Mouse (Mus musculus) liver, embryonic 14.5 days (tissue): ENCODE measurements around the gene Fkrp. TPM values are rescaled to one million over a fixed set of nuclear protein-coding genes. Genes with fewer than 3 reads are reported as not detected.

Experiments
- ATAC-seq: fragments of 200-750 bp; cut with Nextera tagmentation; 2 replicates; pipeline ENCODE4 v1.8.0; 2017; ENCODE audit warnings: moderate number of reproducible peaks, mild to moderate bottlenecking, moderate library complexity; ENCODE audit not compliant: insufficient read depth
- DNase-seq, 3 experiments: peaks; one replicate each; pipeline ENCODE4 v3.0.0-alpha.2; 2012 to 2013; ENCODE audit warnings: low read depth in 3 of 3, low spot score in 3 of 3
- H3K27ac ChIP-seq: fragments of 300-500 bp; sonication (generic); 2 replicates; pipeline ENCODE4 v1.5.1; 2014; ENCODE audit warnings: moderate library complexity, mild to moderate bottlenecking, control low read depth, inconsistent platforms
- H3K27me3 ChIP-seq: fragments of 300-500 bp; sonication (generic); 2 replicates; pipeline ENCODE4 v1.6.1; 2014; ENCODE audit warnings: mild to moderate bottlenecking, low read length, moderate library complexity; ENCODE audit not compliant: control insufficient read depth, insufficient read depth
- H3K36me3 ChIP-seq: fragments of 300-500 bp; sonication (generic); replicated peaks from 2 replicates; pipeline ENCODE4 v1.6.1; 2014; ENCODE audit warnings: low read depth; ENCODE audit not compliant: control insufficient read depth, insufficient read depth
- H3K4me1 ChIP-seq, 2 experiments: fragments of 200-500 bp in 1 of 2; fragments of 300-500 bp in 1 of 2; sonication (generic) in 1 of 2; replicated peaks; 2 replicates each; pipeline ENCODE4 v1.6.1; 2012 to 2014; ENCODE audit warnings: antibody characterized with exemption in 1 of 2, inconsistent platforms in 1 of 2, low read length in 1 of 2; ENCODE audit not compliant: control insufficient read depth in 2 of 2, insufficient read depth in 2 of 2
- H3K4me2 ChIP-seq: fragments of 300-500 bp; sonication (generic); 2 replicates; pipeline ENCODE4 v1.6.1; 2014; ENCODE audit warnings: low read depth, mild to moderate bottlenecking, control low read depth, moderate library complexity
- H3K4me3 ChIP-seq, 2 experiments: fragments of 200-500 bp in 1 of 2; fragments of 300-500 bp in 1 of 2; sonication (generic) in 1 of 2; 2 replicates each; pipeline ENCODE4 v1.5.1; 2012 to 2014; ENCODE audit warnings: low read depth in 2 of 2, low read length in 2 of 2, mild to moderate bottlenecking in 2 of 2, control low read depth in 1 of 2, inconsistent platforms in 1 of 2, moderate library complexity in 1 of 2; ENCODE audit not compliant: insufficient read depth in 1 of 2
- H3K9ac ChIP-seq: fragments of 300-500 bp; sonication (generic); replicated peaks from 2 replicates; pipeline ENCODE4 v1.6.1; 2014; ENCODE audit warnings: mild to moderate bottlenecking, control low read depth, moderate library complexity
- H3K9me3 ChIP-seq: fragments of 300-500 bp; sonication (generic); 2 replicates; pipeline ENCODE4 v1.6.1; 2016; ENCODE audit warnings: low read length, mixed read lengths; ENCODE audit not compliant: control insufficient read depth
- CTCF ChIP-seq: IDR thresholded peaks from 2 replicates; pipeline ENCODE4 v1.5.1; 2016; ENCODE audit warnings: antibody characterized with exemption, low read depth, control low read depth
- EP300 ChIP-seq: IDR thresholded peaks from 2 replicates; pipeline ENCODE4 v1.6.1; 2016; ENCODE audit warnings: antibody characterized with exemption, low read depth
- WGBS: fragments of 180-500 bp; shearing (Covaris S2); extraction: QIAGEN DNeasy Blood & Tissue Kit; methylation state at CpG from one replicate; pipeline ENCODE4 v1.1.7; 2014; ENCODE audit not compliant: insufficient replicate concordance; 5-methylcytosine and 5-hydroxymethylcytosine counted together
- polyA plus RNA-seq, 2 experiments: library from polyadenylated mRNA; depleted of rRNA in 1 of 2; stranded (reverse) in 1 of 2; unstranded in 1 of 2; fragments of >200 nt; fragmentation: Nextera tagmentation in 1 of 2; extraction: Ambion mirVana in 1 of 2; gene quantifications; 2 replicates each; pipeline versions ENCODE4 v1.2.1 to v1.2.3; 2012 to 2014

Gene Fkrp
- polyA plus RNA-seq, 2 experiments = 5.6 to 7.2 TPM

DNA sequence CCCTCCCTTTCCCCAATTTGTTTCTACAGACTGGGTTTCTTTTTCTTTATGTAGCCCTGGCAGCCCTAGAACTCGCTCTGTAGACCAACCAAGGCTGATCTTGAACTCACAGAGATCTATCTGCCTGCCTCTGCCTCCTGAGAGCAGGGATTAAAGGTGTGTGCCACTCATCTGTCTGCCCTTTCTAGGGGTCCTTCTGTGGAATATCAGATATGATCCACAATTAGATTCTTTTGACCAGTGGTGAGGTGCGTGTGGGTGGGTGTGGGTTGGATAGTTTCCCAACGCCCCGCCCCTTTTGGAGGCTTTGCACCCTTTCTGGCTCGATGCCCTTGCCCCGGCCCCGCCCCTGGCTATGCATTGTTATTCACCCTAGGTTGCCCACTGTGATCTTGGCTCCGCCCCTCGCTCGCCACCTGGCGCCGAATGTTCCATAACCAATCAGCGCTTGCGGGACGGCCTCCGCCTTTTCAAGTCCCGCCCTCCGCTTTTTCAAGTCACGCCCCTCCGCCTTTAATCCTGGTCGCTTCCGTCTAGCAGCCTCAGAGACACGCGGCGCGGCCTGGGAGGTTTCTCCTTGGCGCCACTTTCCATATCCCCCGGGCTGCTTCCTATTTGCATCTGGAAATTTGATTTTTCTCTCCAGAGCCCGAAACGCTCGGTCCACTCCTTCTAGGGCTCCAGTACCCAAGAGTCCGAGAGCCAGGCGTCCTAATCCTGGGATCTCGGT lies 35.5 kb downstream of the Fkrp start, which contains the start of gene Slc1a5:
Slc1a5 (plus strand) TSS at position 516 of the 730 bp plus-strand sequence.
- WGBS = 2% methylated on average over 34 of the region's 34 CpGs
- H3K36me3 ChIP-seq = peaks cover 24% of the 10 kb centered on the region
- H3K27ac ChIP-seq = peak within 1 kb of the TSS; percentile 94
- peak within 1 kb of the TSS; percentile 87 to 98 for H3K4me3 ChIP-seq
- H3K27me3 ChIP-seq = no peaks in the 10 kb centered on the region
- ATAC-seq (peak; percentile 67), DNase-seq (peak; percentile 91 to 94 (median 92))
- peak within 1 kb of the TSS; percentile 98 for H3K9ac ChIP-seq
- H3K4me2 ChIP-seq = peak within 1 kb of the TSS; percentile 86
- H3K4me1 ChIP-seq = peaks cover 18 to 21% of the 10 kb centered on the region in 2 experiments
- TF ChIP-seq EP300 (0 out of 2 replicates have a peak, but pooled peaks have one; percentile 21), CTCF (peak; percentile 35)
- H3K9me3 ChIP-seq = no peaks in the 10 kb centered on the region

- DNase-seq (no peak), ATAC-seq (no peak)
- Histone ChIP-seq H3K4me2 (no peak overlapping the region), H3K36me3 (peaks cover 15% of the 10 kb centered on the region), H3K9ac (no peak overlapping the region), H3K4me3 (no peak overlapping the region), H3K27ac (no peak overlapping the region), H3K27me3 (no peaks in the 10 kb centered on the region), H3K4me1 (peaks cover 11 to 15% of the 10 kb centered on the region in 2 experiments), H3K9me3 (no peaks in the 10 kb centered on the region)
- WGBS = 66% methylated on average over 5 of the region's 5 CpGs
- TF ChIP-seq EP300 (no peak), CTCF (no peak)
Measured at GRCm38 (mm10) chr7:16780076-16780475, 36.5 kb downstream of the Fkrp start.

DNA sequence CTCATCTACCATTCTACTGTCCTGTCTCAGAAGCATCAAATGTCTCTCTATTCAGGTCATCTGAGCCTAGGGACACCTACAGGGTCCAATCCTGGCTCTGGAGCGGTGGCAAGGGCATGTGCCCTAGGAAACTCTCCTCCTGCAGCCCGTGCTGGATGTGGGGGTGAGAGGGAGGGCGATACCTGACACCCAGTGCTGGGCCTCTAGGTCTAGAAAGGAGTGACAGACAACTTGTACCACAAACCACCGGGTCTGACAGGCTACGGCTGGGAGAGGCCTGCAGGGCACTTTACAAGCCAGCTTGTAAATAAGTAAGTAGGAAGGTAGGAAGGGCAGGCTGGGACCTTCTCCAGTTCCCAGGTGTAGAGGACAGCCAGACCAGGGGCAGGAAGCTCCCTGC lies 40.6 kb downstream of the Fkrp start:
- H3K9ac ChIP-seq = no peak overlapping the region
- H3K4me1 ChIP-seq = peaks cover 4% of the 10 kb centered on the region in 2 experiments
- no peak overlapping the region for H3K4me2 ChIP-seq
- no peak overlapping the region for H3K27ac ChIP-seq
- TF ChIP-seq EP300 = no peak
- no peak for TF ChIP-seq CTCF
- H3K36me3 ChIP-seq = no peaks in the 10 kb centered on the region
- no peak for DNase-seq
- ATAC-seq = no peak
- H3K4me3 ChIP-seq = no peak overlapping the region
- no peaks in the 10 kb centered on the region for H3K27me3 ChIP-seq
- no peaks in the 10 kb centered on the region for H3K9me3 ChIP-seq
- WGBS = 50% methylated on average over 5 of the region's 5 CpGs

DNA sequence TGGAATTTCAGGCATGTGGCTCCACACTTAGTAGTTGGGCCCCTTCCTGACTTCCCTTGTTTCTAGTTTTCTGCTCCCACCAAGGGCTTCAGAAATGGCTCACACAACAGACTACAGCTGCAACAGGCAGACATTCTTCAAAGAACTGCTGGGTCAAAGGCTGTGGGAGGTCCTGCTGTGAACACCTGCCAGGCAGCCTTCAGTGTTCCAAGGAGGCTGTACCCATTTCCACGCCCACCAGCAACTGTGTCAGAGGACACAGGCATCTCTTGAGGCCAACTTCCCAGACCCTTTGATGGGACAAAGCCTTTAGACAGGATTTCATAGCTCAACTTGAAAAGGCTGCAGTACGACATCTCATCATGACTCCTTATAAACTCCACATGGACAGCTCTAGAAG lies 50.1 kb downstream of the Fkrp start:
- H3K27me3 ChIP-seq = no peaks in the 10 kb centered on the region
- WGBS = 64% methylated on average over 2 of the region's 2 CpGs
- H3K4me2 ChIP-seq = no peak overlapping the region
- ATAC-seq (no peak), DNase-seq (no peak)
- no peak overlapping the region for H3K9ac ChIP-seq
- H3K4me3 ChIP-seq = no peak overlapping the region
- TF ChIP-seq CTCF (no peak), EP300 (no peak)
- no peaks in the 10 kb centered on the region for H3K9me3 ChIP-seq
- H3K4me1 ChIP-seq = no peaks in the 10 kb centered on the region
- no peaks in the 10 kb centered on the region for H3K36me3 ChIP-seq
- no peak overlapping the region for H3K27ac ChIP-seq

GRCm38 (mm10) chr7:16763463-16764218 lies 52.9 kb downstream of the Fkrp start:
- Histone ChIP-seq H3K9me3 (no peaks in the 10 kb centered on the region), H3K27me3 (no peaks in the 10 kb centered on the region), H3K9ac (no peak overlapping the region), H3K4me1 (peaks cover 0 to 2% of the 10 kb centered on the region in 2 experiments; a peak in 1 of 4 replicates), H3K36me3 (no peaks in the 10 kb centered on the region), H3K4me2 (no peak overlapping the region), H3K4me3 (no peak overlapping the region), H3K27ac (no peak overlapping the region)
- DNase-seq (no peak), ATAC-seq (no peak)
- WGBS = 73% methylated on average over 7 of the region's 7 CpGs
- TF ChIP-seq EP300 = no peak
